ENCODE assay signal across 9 mouse cellular contexts in genomic region chr2:152080685-152081541, GRCm38 (mm10). TPM values are rescaled to one million over a fixed set of nuclear protein-coding genes. Genes with fewer than 3 reads are reported as not detected.
DNase-seq lines count a peak whose midpoint lies in the region; ATAC-seq and TF ChIP-seq lines count a peak whose summit lies in the region.
"Had no signal": no experiment of that assay in that cellular context is flagged by ENCODE, and none has a peak within 500 bp of the region (broad histone marks: within the 10 kb centered on the region; RNA-seq: fewer than 3 reads in every experiment).

Gene Scrt2, plus strand, starts transcription at chr2:152081529.

- TF ChIP-seq CTCF in layer of hippocampus, adult 2 months (conservative IDR thresholded peaks at IDR 0.05): no peak

- peak within 1 kb of the TSS; percentile 58 for H3K4me3 ChIP-seq in layer of hippocampus, adult 2 months
- H3K4me3 ChIP-seq in heart, embryonic 14.5 days (ENCODE audit: control insufficient read depth in 1 of 2, insufficient read depth in 1 of 2, low read depth in 1 of 2, low read length in 2 of 2): peak within 1 kb of the TSS; percentile 30 to 37
- peak within 1 kb of the TSS; percentile 84 for H3K4me3 ChIP-seq in midbrain, embryonic 16.5 days (ENCODE audit: low read depth, low read length)

- peak within 1 kb of the TSS; percentile 67 for H3K4me2 ChIP-seq in heart, embryonic 14.5 days (ENCODE audit: low read length)
- H3K4me2 ChIP-seq in midbrain, embryonic 16.5 days (ENCODE audit: low read length): peak within 1 kb of the TSS; percentile 77

- peak; percentile 74 for ATAC-seq in common myeloid progenitor, adult 5-6 weeks (replicated peaks; ENCODE audit: low read depth, poor library complexity, severe bottlenecking)
- no peak for ATAC-seq in heart, embryonic 14.5 days (ENCODE audit: insufficient number of reproducible peaks, insufficient read depth, low FRiP score, low read depth)
- peak; percentile 61 for ATAC-seq in midbrain, embryonic 16.5 days
- no peak for ATAC-seq in erythroid progenitor cell, adult 5-6 weeks (replicated peaks; ENCODE audit: low FRiP score, poor library complexity, severe bottlenecking)

- H3K4me1 ChIP-seq in heart, embryonic 14.5 days (ENCODE audit: control insufficient read depth in 2 of 2, insufficient read depth in 2 of 2, low read length in 2 of 2): peaks cover 4 to 5% of the 10 kb centered on the region in 2 experiments; a peak in 3 of 4 replicates
- H3K4me1 ChIP-seq in midbrain, embryonic 16.5 days (ENCODE audit: control insufficient read depth, insufficient read depth, low read length): peaks cover 32% of the 10 kb centered on the region

- peak within 1 kb of the TSS; percentile 93 for H3K27ac ChIP-seq in layer of hippocampus, adult 2 months
- no peak within 1 kb of the TSS for H3K27ac ChIP-seq in heart, embryonic 14.5 days (replicated peaks in 1 of 2; ENCODE audit: control insufficient read depth in 1 of 2, insufficient read depth in 1 of 2, low read depth in 2 of 2, low read length in 2 of 2)
- peak within 1 kb of the TSS; percentile 95 for H3K27ac ChIP-seq in midbrain, embryonic 16.5 days (ENCODE audit: low read length)

- DNase-seq in layer of hippocampus, adult 2 months (ENCODE audit: low spot score in 2 of 2): peak in 1 of 2 experiments; percentile 53
- no peak for DNase-seq in layer of hippocampus, adult 11-12 months (ENCODE audit: low spot score)
- DNase-seq in left cerebral cortex, postnatal 25 days (ENCODE audit: low spot score in 2 of 2): no peak
- no peak for DNase-seq in adrenal gland, postnatal 10 days

- no peaks in the 10 kb centered on the region for H3K9me3 ChIP-seq in heart, embryonic 14.5 days (ENCODE audit: control insufficient read depth, low read length)
- H3K9me3 ChIP-seq in midbrain, embryonic 16.5 days (replicated peaks; ENCODE audit: control insufficient read depth, low read length, poor library complexity, severe bottlenecking): no peaks in the 10 kb centered on the region

- no peak within 1 kb of the TSS for H3K9ac ChIP-seq in heart, embryonic 14.5 days (ENCODE audit: low read length)
- H3K9ac ChIP-seq in midbrain, embryonic 16.5 days (ENCODE audit: low read depth, low read length): peak within 1 kb of the TSS; percentile 98

- peaks cover 92% of the 10 kb centered on the region for H3K27me3 ChIP-seq in heart, embryonic 14.5 days (ENCODE audit: control insufficient read depth, insufficient read depth, low read length)
- H3K27me3 ChIP-seq in midbrain, embryonic 16.5 days (ENCODE audit: control insufficient read depth, insufficient read depth, low read depth, low read length): no peaks in the 10 kb centered on the region

- intact Hi-C loops in left cerebral cortex, postnatal 25 days (cut with DNase I): loop anchor here (2.0 kb wide), 1 partner anchor 52 kb away; no protein-coding TSS in a partner anchor

- H3K36me3 ChIP-seq in heart, embryonic 14.5 days (ENCODE audit: control insufficient read depth, insufficient read depth, low read length): no peaks in the 10 kb centered on the region
- no peaks in the 10 kb centered on the region for H3K36me3 ChIP-seq in midbrain, embryonic 16.5 days (ENCODE audit: control insufficient read depth, insufficient read depth, low read length)

- WGBS in heart, embryonic 14.5 days: 1% methylated on average over 23 of the region's 24 CpGs
- 0% methylated on average over 21 of the region's 24 CpGs for WGBS in midbrain, embryonic 16.5 days

RNA-seq across cellular contexts. Expression of gene Scrt2, which starts in this region (rescaled TPM):
- 10 to 100 TPM; 24.4 to 25.4 TPM for total RNA-seq in layer of hippocampus, adult 2 months (2021)
- total RNA-seq in common myeloid progenitor, adult 5-6 weeks (2017): not detected in 2 replicates
- not detected in 2 replicates for polyA plus RNA-seq in heart, embryonic 14.5 days (2014; fragmentation: Nextera tagmentation; extraction: Ambion mirVana)
- total RNA-seq in left cerebral cortex, postnatal 25 days (2021): 10 to 100 TPM; 15.2 to 18.5 TPM
- 5.8 and 7.7 TPM in 2 replicates for polyA plus RNA-seq in midbrain, embryonic 16.5 days (2015; fragmentation: Nextera tagmentation; extraction: Ambion mirVana)
- not detected in 2 replicates for total RNA-seq in erythroid progenitor cell, adult 5-6 weeks (2015; ENCODE audit: low replicate concordance)
- not detected in 2 replicates for total RNA-seq in erythroid progenitor cell, adult 5-6 weeks (2017; ENCODE audit: low replicate concordance)
- under 1 TPM; 0.21 to 0.27 TPM for total RNA-seq in adrenal gland, postnatal 10 days (2021)
- polyA plus RNA-seq: Patski had no signal

Comparison
In these comparisons a context has a peak if more than half of its experiments do, and no peak if none do; other contexts are left out.
1. RNA of gene Scrt2 (total RNA-seq): 24.4 to 25.4 TPM in layer of hippocampus, adult 2 months and 15.2 to 18.5 TPM in left cerebral cortex, postnatal 25 days; 0.21 to 0.27 TPM in adrenal gland, postnatal 10 days, not detected in common myeloid progenitor, adult 5-6 weeks and not detected in erythroid progenitor cell, adult 5-6 weeks; every median in the first group is over 10 times any median in the second.
2. Peak in ATAC-seq in common myeloid progenitor, adult 5-6 weeks; RNA of the gene not detected or under 1 TPM.
3. H3K27ac ChIP-seq: peak in layer of hippocampus, adult 2 months (single experiment) and midbrain, embryonic 16.5 days (single experiment); none in heart, embryonic 14.5 days (0 of 2).
4. H3K4me3 ChIP-seq: peak in every context shown above with its lines; median percentile 84 in midbrain, embryonic 16.5 days; 58 in layer of hippocampus, adult 2 months; 34 in heart, embryonic 14.5 days.